Mouse (Mus musculus): ENCODE results near the gene Adora2b. TPM values are rescaled to one million over a fixed set of nuclear protein-coding genes. Genes with fewer than 3 reads are reported as not detected.

The Adora2b gene
- polyA plus RNA-seq, 1 experiment from 2014 or later: 1.5 TPM

- Histone ChIP-seq H3K4me3 (ENCODE audit: low read length) (peak overlapping the region; percentile 67), H3K4me2 (ENCODE audit: low read depth, low read length) (peak overlapping the region; percentile 88), H3K9ac (ENCODE audit: low read length) (peak overlapping the region; percentile 51), H3K4me1 (ENCODE audit: control insufficient read depth, insufficient read depth, low read length) (peaks cover 4% of the 10 kb centered on the region; the same call in 1 of the 2 replicates), H3K27ac (ENCODE audit: low read length) (no peak overlapping the region), H3K27me3 (ENCODE audit: control insufficient read depth, insufficient read depth, low read length) (peaks cover 20% of the 10 kb centered on the region), H3K36me3 (ENCODE audit: control insufficient read depth, insufficient read depth) (no peaks in the 10 kb centered on the region), H3K9me3 (replicated peaks; ENCODE audit: control insufficient read depth, low read length) (0 out of 2 replicates have a peak, but pooled peaks cover 4% of the 10 kb centered on the region)
- ATAC-seq (replicated peaks; ENCODE audit: extremely low read depth, insufficient read depth, low FRiP score): peak; percentile 9; the same call in 1 of the 2 replicates
- WGBS: 4% methylated on average over 35 of the region's 35 CpGs
Observed at GRCm38 (mm10) chr11:62249266-62250037, 668 bp downstream of the Adora2b start.

DNA sequence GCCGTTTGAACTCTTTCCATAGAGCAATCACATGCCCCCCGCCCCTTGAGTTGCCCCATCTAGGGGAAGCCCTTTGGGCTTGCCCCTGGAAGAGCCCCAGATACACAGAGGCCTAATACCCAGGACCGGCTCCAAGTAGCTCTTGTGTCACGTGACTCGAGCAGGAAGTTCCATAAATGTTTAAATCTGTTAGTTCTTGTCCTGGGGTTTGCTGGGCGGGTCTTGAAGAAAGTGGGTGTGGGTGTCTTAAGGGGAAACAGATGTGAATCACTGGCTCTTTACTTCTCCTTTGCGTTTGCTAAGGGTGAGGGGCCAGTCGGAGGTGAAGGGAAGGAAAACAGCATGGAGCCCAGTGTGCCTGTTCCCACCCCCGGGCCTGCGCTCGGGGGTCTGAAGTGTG is 2.3 kb downstream of the Adora2b start:
- Histone ChIP-seq H3K27me3 (ENCODE audit: control insufficient read depth, insufficient read depth, low read length) (peaks cover 20% of the 10 kb centered on the region), H3K9me3 (replicated peaks; ENCODE audit: control insufficient read depth, low read length) (no peaks in the 10 kb centered on the region), H3K4me1 (ENCODE audit: control insufficient read depth, insufficient read depth, low read length) (peaks cover 4% of the 10 kb centered on the region; the same call in 1 of the 2 replicates), H3K9ac (ENCODE audit: low read length) (no peak overlapping the region), H3K36me3 (ENCODE audit: control insufficient read depth, insufficient read depth) (no peaks in the 10 kb centered on the region), H3K4me3 (ENCODE audit: low read length) (no peak overlapping the region), H3K27ac (ENCODE audit: low read length) (no peak overlapping the region), H3K4me2 (ENCODE audit: low read depth, low read length) (no peak overlapping the region)
- no peak for ATAC-seq (replicated peaks; ENCODE audit: extremely low read depth, insufficient read depth, low FRiP score)
- WGBS: 57% methylated on average over 11 of the region's 11 CpGs

DNA sequence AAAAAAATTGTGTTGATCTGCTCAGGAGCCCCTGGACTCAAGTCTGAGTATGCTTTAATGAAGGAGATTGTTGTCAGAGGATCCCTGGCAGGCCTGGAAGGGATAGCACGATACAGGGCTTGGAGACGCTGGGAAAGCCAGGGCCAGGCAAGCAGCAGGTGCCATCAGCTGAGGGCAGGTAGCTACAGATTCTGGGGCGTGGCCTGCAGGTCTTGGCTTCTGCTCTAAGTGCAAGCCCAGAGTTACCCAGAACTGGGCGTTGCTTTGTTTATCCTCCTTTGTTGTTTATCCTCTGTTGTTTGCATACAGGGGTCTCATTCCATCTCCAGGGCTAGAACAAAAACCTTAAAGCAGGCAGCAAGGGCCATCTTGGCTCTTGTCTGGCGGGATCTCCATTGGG is 4.6 kb downstream of the Adora2b start:
- Histone ChIP-seq H3K4me1 (ENCODE audit: control insufficient read depth, insufficient read depth, low read length) (peaks cover 4% of the 10 kb centered on the region; the same call in 1 of the 2 replicates), H3K27ac (ENCODE audit: low read length) (no peak overlapping the region), H3K9me3 (replicated peaks; ENCODE audit: control insufficient read depth, low read length) (no peaks in the 10 kb centered on the region), H3K27me3 (ENCODE audit: control insufficient read depth, insufficient read depth, low read length) (peaks cover 20% of the 10 kb centered on the region), H3K36me3 (ENCODE audit: control insufficient read depth, insufficient read depth) (no peaks in the 10 kb centered on the region), H3K4me2 (ENCODE audit: low read depth, low read length) (no peak overlapping the region), H3K4me3 (ENCODE audit: low read length) (no peak overlapping the region), H3K9ac (ENCODE audit: low read length) (no peak overlapping the region)
- 74% methylated on average over 5 of the region's 5 CpGs for WGBS
- no peak for ATAC-seq (replicated peaks; ENCODE audit: extremely low read depth, insufficient read depth, low FRiP score)

GRCm38 (mm10) chr11:62259214-62259613 is 10.4 kb downstream of the Adora2b start:
- no peaks in the 10 kb centered on the region for H3K4me1 ChIP-seq (ENCODE audit: control insufficient read depth, insufficient read depth, low read length)
- no peak overlapping the region for H3K4me2 ChIP-seq (ENCODE audit: low read depth, low read length)
- no peaks in the 10 kb centered on the region for H3K36me3 ChIP-seq (ENCODE audit: control insufficient read depth, insufficient read depth)
- no peaks in the 10 kb centered on the region for H3K9me3 ChIP-seq (replicated peaks; ENCODE audit: control insufficient read depth, low read length)
- no peak overlapping the region for H3K27ac ChIP-seq (ENCODE audit: low read length)
- no peak overlapping the region for H3K4me3 ChIP-seq (ENCODE audit: low read length)
- no peak overlapping the region for H3K9ac ChIP-seq (ENCODE audit: low read length)
- no peaks in the 10 kb centered on the region for H3K27me3 ChIP-seq (ENCODE audit: control insufficient read depth, insufficient read depth, low read length)
- no peak for ATAC-seq (replicated peaks; ENCODE audit: extremely low read depth, insufficient read depth, low FRiP score)
- WGBS: 52% methylated on average over 5 of the region's 5 CpGs

DNA sequence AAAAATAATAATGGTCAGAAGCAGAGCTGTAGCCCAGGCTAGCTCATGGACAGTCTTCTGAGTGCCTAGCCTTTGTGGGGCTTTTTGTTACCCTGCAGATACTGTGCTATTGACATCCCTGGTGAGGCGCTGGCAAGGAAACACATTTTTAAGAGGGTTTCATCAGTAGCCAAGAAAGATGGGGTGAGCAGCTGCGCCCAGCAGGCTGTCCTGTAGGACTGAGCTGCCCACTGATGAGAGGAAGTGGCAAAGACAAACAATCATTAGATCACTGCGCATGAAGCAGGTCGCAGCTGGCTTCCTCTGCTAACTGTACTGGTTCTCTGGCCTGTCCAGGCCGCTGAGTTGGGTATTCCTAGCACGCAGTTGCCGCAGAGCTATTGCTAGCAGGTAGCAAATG is 14.8 kb downstream of the Adora2b start:
- Histone ChIP-seq H3K9ac (ENCODE audit: low read length) (no peak overlapping the region), H3K4me1 (ENCODE audit: control insufficient read depth, insufficient read depth, low read length) (no peaks in the 10 kb centered on the region), H3K27ac (ENCODE audit: low read length) (no peak overlapping the region), H3K36me3 (ENCODE audit: control insufficient read depth, insufficient read depth) (no peaks in the 10 kb centered on the region), H3K9me3 (replicated peaks; ENCODE audit: control insufficient read depth, low read length) (no peaks in the 10 kb centered on the region), H3K27me3 (ENCODE audit: control insufficient read depth, insufficient read depth, low read length) (no peaks in the 10 kb centered on the region), H3K4me2 (ENCODE audit: low read depth, low read length) (no peak overlapping the region), H3K4me3 (ENCODE audit: low read length) (no peak overlapping the region)
- WGBS: 70% methylated on average over 7 of the region's 7 CpGs
- no peak for ATAC-seq (replicated peaks; ENCODE audit: extremely low read depth, insufficient read depth, low FRiP score)

DNA sequence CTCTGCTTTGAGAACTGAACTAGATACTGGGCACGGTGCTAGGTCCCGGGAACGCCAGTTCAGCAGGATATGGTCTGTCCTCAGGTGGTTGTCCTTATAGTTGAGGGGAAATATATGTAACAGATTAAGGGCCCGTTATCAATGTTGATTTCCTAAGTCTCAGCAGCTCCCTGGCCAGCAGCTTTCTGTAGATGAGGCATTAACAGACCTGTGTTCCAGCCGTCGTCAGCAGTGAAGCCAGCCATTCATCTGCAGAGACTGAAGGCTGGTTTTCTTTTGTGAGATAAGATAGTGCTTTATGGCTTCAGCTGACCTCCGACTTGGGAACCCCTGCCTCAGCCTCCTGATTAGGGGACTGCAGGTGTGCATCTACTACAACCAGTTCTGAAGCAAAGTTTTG is 15.2 kb downstream of the Adora2b start:
- WGBS: 37% methylated on average over 7 of the region's 7 CpGs
- no peaks in the 10 kb centered on the region for H3K9me3 ChIP-seq (replicated peaks; ENCODE audit: control insufficient read depth, low read length)

GRCm38 (mm10) chr11:62265642-62266041 is 16.9 kb downstream of the Adora2b start:
- Histone ChIP-seq H3K27ac (ENCODE audit: low read length) (no peak overlapping the region), H3K4me2 (ENCODE audit: low read depth, low read length) (no peak overlapping the region), H3K36me3 (ENCODE audit: control insufficient read depth, insufficient read depth) (no peaks in the 10 kb centered on the region), H3K9ac (ENCODE audit: low read length) (no peak overlapping the region), H3K27me3 (ENCODE audit: control insufficient read depth, insufficient read depth, low read length) (no peaks in the 10 kb centered on the region), H3K4me1 (ENCODE audit: control insufficient read depth, insufficient read depth, low read length) (no peaks in the 10 kb centered on the region), H3K4me3 (ENCODE audit: low read length) (no peak overlapping the region), H3K9me3 (replicated peaks; ENCODE audit: control insufficient read depth, low read length) (no peaks in the 10 kb centered on the region)
- WGBS: 84% methylated on average over 7 of the region's 7 CpGs
- no peak for ATAC-seq (replicated peaks; ENCODE audit: extremely low read depth, insufficient read depth, low FRiP score)

More for the DNA sequence above, 15.2 kb downstream of the Adora2b start:
- Histone ChIP-seq H3K27me3 (ENCODE audit: control insufficient read depth, insufficient read depth, low read length) (no peaks in the 10 kb centered on the region), H3K9ac (ENCODE audit: low read length) (no peak overlapping the region), H3K36me3 (ENCODE audit: control insufficient read depth, insufficient read depth) (no peaks in the 10 kb centered on the region), H3K4me2 (ENCODE audit: low read depth, low read length) (no peak overlapping the region), H3K27ac (ENCODE audit: low read length) (no peak overlapping the region), H3K4me3 (ENCODE audit: low read length) (no peak overlapping the region), H3K4me1 (ENCODE audit: control insufficient read depth, insufficient read depth, low read length) (no peaks in the 10 kb centered on the region)
- ATAC-seq (replicated peaks; ENCODE audit: extremely low read depth, insufficient read depth, low FRiP score): no peak

- H3K9ac ChIP-seq (ENCODE audit: low read length): no peak overlapping the region
- no peak overlapping the region for H3K4me3 ChIP-seq (ENCODE audit: low read length)
- no peak overlapping the region for H3K27ac ChIP-seq (ENCODE audit: low read length)
- no peaks in the 10 kb centered on the region for H3K27me3 ChIP-seq (ENCODE audit: control insufficient read depth, insufficient read depth, low read length)
- H3K4me1 ChIP-seq (ENCODE audit: control insufficient read depth, insufficient read depth, low read length): no peaks in the 10 kb centered on the region
- no peaks in the 10 kb centered on the region for H3K36me3 ChIP-seq (ENCODE audit: control insufficient read depth, insufficient read depth)
- H3K9me3 ChIP-seq (replicated peaks; ENCODE audit: control insufficient read depth, low read length): no peaks in the 10 kb centered on the region
- no peak overlapping the region for H3K4me2 ChIP-seq (ENCODE audit: low read depth, low read length)
- whole genome bisulfite sequencing: 52% methylated on average over 17 of the region's 17 CpGs
- ATAC-seq (replicated peaks; ENCODE audit: extremely low read depth, insufficient read depth, low FRiP score): no peak
Observed at GRCm38 (mm10) chr11:62266466-62267214, 17.9 kb downstream of the Adora2b start.

- Histone ChIP-seq H3K4me3 (ENCODE audit: low read length) (no peak overlapping the region), H3K27me3 (ENCODE audit: control insufficient read depth, insufficient read depth, low read length) (no peaks in the 10 kb centered on the region), H3K9ac (ENCODE audit: low read length) (no peak overlapping the region), H3K4me1 (ENCODE audit: control insufficient read depth, insufficient read depth, low read length) (no peaks in the 10 kb centered on the region), H3K9me3 (replicated peaks; ENCODE audit: control insufficient read depth, low read length) (no peaks in the 10 kb centered on the region), H3K27ac (ENCODE audit: low read length) (no peak overlapping the region), H3K36me3 (ENCODE audit: control insufficient read depth, insufficient read depth) (no peaks in the 10 kb centered on the region), H3K4me2 (ENCODE audit: low read depth, low read length) (no peak overlapping the region)
- no peak for ATAC-seq (replicated peaks; ENCODE audit: extremely low read depth, insufficient read depth, low FRiP score)
- 74% methylated on average over 8 of the region's 8 CpGs for WGBS
Observed at GRCm38 (mm10) chr11:62268381-62268780, 19.6 kb downstream of the Adora2b start.
